Mouse (Mus musculus) CH12.LX (cell line): ENCODE measurements around the gene Slc7a6. TPM values are rescaled to one million over a fixed set of nuclear protein-coding genes. Genes with fewer than 3 reads are reported as not detected.

Source experiments
- DNase-seq: peaks from one replicate; pipeline ENCODE4 v3.0.0-alpha.2; 2013; ENCODE audit errors: extremely low read depth
- H3K27ac ChIP-seq: 2 replicates; pipeline ENCODE4 v1.5.1; 2012; ENCODE audit warnings: low read depth, mild to moderate bottlenecking, control low read depth, moderate library complexity; ENCODE audit not compliant: insufficient read depth
- H3K27me3 ChIP-seq: replicated peaks from 2 replicates; pipeline ENCODE3; 2012; ENCODE audit warnings: inconsistent platforms
- H3K36me3 ChIP-seq, 2 experiments: replicated peaks in 1 of 2; 2 replicates each; pipeline versions ENCODE3 to v1.6.1; 2012; ENCODE audit warnings: inconsistent platforms in 1 of 2, low read length in 1 of 2, mild to moderate bottlenecking in 1 of 2, mixed read lengths in 1 of 2, moderate library complexity in 1 of 2; ENCODE audit not compliant: control insufficient read depth in 1 of 2, insufficient read depth in 1 of 2
- H3K4me1 ChIP-seq, 2 experiments: 2 replicates each; pipeline ENCODE4 v1.6.1; 2012; ENCODE audit warnings: inconsistent platforms in 1 of 2, moderate library complexity in 1 of 2; ENCODE audit not compliant: insufficient read depth in 2 of 2, control insufficient read depth in 1 of 2
- H3K4me2 ChIP-seq: 2 replicates; pipeline ENCODE4 v1.6.1; 2012; ENCODE audit warnings: low read depth, mild to moderate bottlenecking, control low read depth; ENCODE audit not compliant: poor library complexity, insufficient read depth, severe bottlenecking
- H3K4me3 ChIP-seq, 3 experiments: fragments of 150-350 bp in 1 of 3; sonication (generic) in 1 of 3; replicated peaks in 1 of 3; 2 replicates each; pipeline versions ENCODE3 to v1.5.1; 2011 to 2012; ENCODE audit warnings: low read depth in 2 of 3, low read length in 2 of 3, mild to moderate bottlenecking in 2 of 3, moderate library complexity in 2 of 3, control low read depth in 1 of 3, improper control_type of control experiment in 1 of 3, inconsistent platforms in 1 of 3, mixed read lengths in 1 of 3; ENCODE audit not compliant: poor library complexity in 1 of 3
- H3K79me2 ChIP-seq: replicated peaks from 2 replicates; pipeline ENCODE4 v1.6.1; 2012; ENCODE audit warnings: mild to moderate bottlenecking, moderate library complexity; ENCODE audit not compliant: control insufficient read depth, poor library complexity, insufficient read depth, severe bottlenecking; ENCODE audit errors: extremely low read depth
- H3K9ac ChIP-seq: 2 replicates; pipeline ENCODE4 v1.6.1; 2012; ENCODE audit warnings: low read depth, mild to moderate bottlenecking, control low read depth, moderate library complexity; ENCODE audit not compliant: insufficient read depth
- H3K9me3 ChIP-seq: replicated peaks from 2 replicates; pipeline ENCODE3; 2012; ENCODE audit warnings: low read length, inconsistent platforms, mixed read lengths
- CHD1 ChIP-seq: IDR thresholded peaks from 2 replicates; pipeline ENCODE4 v1.6.1; 2012; ENCODE audit warnings: low read depth, low read length, improper control_type of control experiment, inconsistent platforms
- CTCF ChIP-seq, 2 experiments: IDR thresholded peaks in 1 of 2; conservative IDR thresholded peaks in 1 of 2; 2 replicates each; pipeline ENCODE4 v1.5.1; 2011 to 2012; ENCODE audit warnings: low read depth in 2 of 2, low read length in 2 of 2, improper control_type of control experiment in 1 of 2, inconsistent platforms in 1 of 2, mild to moderate bottlenecking in 1 of 2, moderate library complexity in 1 of 2
- ELF1 ChIP-seq: IDR thresholded peaks from 2 replicates; pipeline ENCODE4 v1.6.1; 2014; ENCODE audit warnings: low read depth, mild to moderate bottlenecking, inconsistent platforms, low read length, improper control_type of control experiment
- EP300 ChIP-seq: IDR thresholded peaks from 2 replicates; pipeline ENCODE4 v1.6.1; 2011; ENCODE audit warnings: low read length, improper control_type of control experiment
- HCFC1 ChIP-seq: IDR thresholded peaks from 2 replicates; pipeline ENCODE4 v1.6.1; 2012; ENCODE audit warnings: low read depth, mild to moderate bottlenecking, inconsistent platforms, low read length, improper control_type of control experiment
- IRF4 ChIP-seq: IDR thresholded peaks from 2 replicates; pipeline ENCODE4 v1.6.1; 2014; ENCODE audit warnings: low read depth, mild to moderate bottlenecking, inconsistent platforms, low read length, improper control_type of control experiment
- MEF2A ChIP-seq: IDR thresholded peaks from 2 replicates; pipeline ENCODE4 v1.6.1; 2014; ENCODE audit warnings: low read depth, mild to moderate bottlenecking, inconsistent platforms, low read length, improper control_type of control experiment, borderline replicate concordance
- MXI1 ChIP-seq: IDR thresholded peaks from 2 replicates; pipeline ENCODE4 v1.6.1; 2011; ENCODE audit warnings: mild to moderate bottlenecking, low read depth, low read length, improper control_type of control experiment
- MYC ChIP-seq: IDR thresholded peaks from 2 replicates; pipeline ENCODE4 v1.6.1; 2011; ENCODE audit warnings: low read depth, mild to moderate bottlenecking, improper control_type of control experiment, low read length
- NELFE ChIP-seq: IDR thresholded peaks from 2 replicates; pipeline ENCODE4 v1.6.1; 2011; ENCODE audit warnings: low read depth, low read length, improper control_type of control experiment
- POLR2AphosphoS2 ChIP-seq: IDR thresholded peaks from 2 replicates; pipeline ENCODE4 v1.6.1; 2011; ENCODE audit warnings: low read depth, low read length, improper control_type of control experiment
- RAD21 ChIP-seq: IDR thresholded peaks from 2 replicates; pipeline ENCODE4 v1.6.1; 2011; ENCODE audit warnings: low read depth, mild to moderate bottlenecking, low read length, improper control_type of control experiment, moderate library complexity
- RCOR1 ChIP-seq: conservative IDR thresholded peaks from 2 replicates; pipeline ENCODE4 v1.6.1; 2012; ENCODE audit warnings: low read depth, mild to moderate bottlenecking, inconsistent platforms, low read length, improper control_type of control experiment
- SIN3A ChIP-seq: IDR thresholded peaks from 2 replicates; pipeline ENCODE4 v1.6.1; 2012; ENCODE audit warnings: low read length, improper control_type of control experiment, inconsistent platforms
- TBP ChIP-seq: conservative IDR thresholded peaks from 2 replicates; pipeline ENCODE4 v1.6.1; 2011; ENCODE audit warnings: low read depth, low read length, improper control_type of control experiment
- TCF12 ChIP-seq: IDR thresholded peaks from 2 replicates; pipeline ENCODE4 v1.6.1; 2014; ENCODE audit warnings: low read depth, mild to moderate bottlenecking, inconsistent platforms, low read length, improper control_type of control experiment
- UBTF ChIP-seq: IDR thresholded peaks from 2 replicates; pipeline ENCODE4 v1.6.1; 2012; ENCODE audit warnings: low read depth, mild to moderate bottlenecking, inconsistent platforms, low read length, improper control_type of control experiment, moderate library complexity
- USF2 ChIP-seq: conservative IDR thresholded peaks from 2 replicates; pipeline ENCODE4 v1.6.1; 2011; ENCODE audit warnings: low read depth, low read length, improper control_type of control experiment
- ZC3H11A ChIP-seq: IDR thresholded peaks from 2 replicates; pipeline ENCODE4 v1.6.1; 2012; ENCODE audit warnings: low read depth, mild to moderate bottlenecking, inconsistent platforms, low read length, improper control_type of control experiment
- ZNF384 ChIP-seq: IDR thresholded peaks from 2 replicates; pipeline ENCODE4 v1.6.1; 2012; ENCODE audit warnings: low read depth, low read length, improper control_type of control experiment, inconsistent platforms
- dilution Hi-C: fragments of 300-500 bp; cut with MboI; formaldehyde crosslinking; loops from 2 replicates; pipeline ENCODE4 v1.14.3; 2020; ENCODE audit warnings: low sequenced_read_pairs; ENCODE audit not compliant: extremely low pct_unique_long_range_greater_than_20kb, extremely low pct_ligation_motif_present
- in situ Hi-C: fragments of 300-500 bp; cut with MboI; formaldehyde crosslinking; loops from 3 replicates; pipeline ENCODE4 v1.14.3; 2019; ENCODE audit warnings: low sequenced_read_pairs, low pct_ligation_motif_present, low pct_unique_long_range_greater_than_20kb, mixed read lengths
- polyA plus RNA-seq: library from polyadenylated mRNA; unstranded; fragments of >175 nt; gene quantifications from 2 replicates; pipeline ENCODE4 v1.2.1, GENCODE M21; 2012; ENCODE audit warnings: low read depth; ENCODE audit not compliant: insufficient read length
- total RNA-seq, 2 experiments: library from RNA; depleted of rRNA; stranded (reverse); fragments of 300-350 nt in 1 of 2; fragments of >200 nt in 1 of 2; gene quantifications; 2 replicates each; pipeline ENCODE4 v1.2.3; 2012 to 2014

The Slc7a6 gene
- total and polyA plus RNA-seq, 3 experiments: 24.2 to 61.8 (median 32.6) TPM

DNA sequence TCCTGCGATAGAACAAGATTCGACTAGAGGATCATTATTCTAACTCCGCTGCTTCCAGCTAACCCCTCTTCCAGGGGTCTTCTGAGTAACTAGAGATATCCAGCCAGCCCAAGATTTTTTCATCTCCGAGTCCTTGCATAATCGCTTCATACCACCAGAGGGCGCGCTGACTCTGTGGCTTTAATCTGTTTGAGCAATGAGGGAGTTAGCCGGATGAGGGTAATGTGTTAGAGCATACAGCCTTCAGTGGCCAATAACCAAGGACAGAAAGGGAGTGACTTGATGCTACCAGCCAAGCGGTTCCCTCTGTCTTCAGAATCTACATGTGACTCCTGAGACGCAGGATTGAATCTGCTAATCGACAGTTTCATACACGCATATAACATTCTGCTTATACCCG is 27.9 kb upstream of the Slc7a6 start (continued):
- TF ChIP-seq TCF12: no peak
- peak; percentile 89 to 97 for TF ChIP-seq CTCF (conservative IDR thresholded peaks at IDR 0.05 in 1 of 2, IDR thresholded peaks at IDR 0.05 in 1 of 2; ENCODE audit: low read depth in 2 of 2, low read length in 2 of 2)
- 0 out of 2 replicates have a peak, but pooled peaks have one; percentile 3 for TF ChIP-seq ZC3H11A
- no peak for TF ChIP-seq TBP
- TF ChIP-seq ZNF384: peak; percentile 33; the same call in 1 of the 2 replicates
- no peak for TF ChIP-seq MXI1

- Histone ChIP-seq H3K79me2 (no peaks in the 10 kb centered on the region), H3K27me3 (no peaks in the 10 kb centered on the region), H3K4me3 (no peak overlapping the region), H3K4me1 (peaks cover 3 to 8% of the 10 kb centered on the region in 2 experiments; a peak in 2 of 4 replicates), H3K4me2 (no peak overlapping the region), H3K27ac (no peak overlapping the region), H3K36me3 (no peaks in the 10 kb centered on the region), H3K9me3 (no peaks in the 10 kb centered on the region), H3K9ac (no peak overlapping the region)
- dilution Hi-C loops: no loop called here
- no peak for TF ChIP-seq CTCF (conservative IDR thresholded peaks at IDR 0.05 in 1 of 2, IDR thresholded peaks at IDR 0.05 in 1 of 2; ENCODE audit: low read depth in 2 of 2, low read length in 2 of 2)
- TF ChIP-seq USF2: no peak
- TF ChIP-seq MXI1: no peak
- no peak for TF ChIP-seq RAD21
- no peak for TF ChIP-seq UBTF
- TF ChIP-seq ZNF384: no peak
- TF ChIP-seq MYC: no peak
- no peak for TF ChIP-seq SIN3A
- TF ChIP-seq NELFE: no peak
- no peak for TF ChIP-seq EP300
- TF ChIP-seq ELF1: no peak
- in situ Hi-C loops: loop anchor here (10.0 kb wide), 1 partner anchor 259 kb away; no protein-coding TSS in a partner anchor
- DNase-seq: no peak
Observed at GRCm38 (mm10) chr8:106145331-106145730, 23.3 kb upstream of the Slc7a6 start.

DNA sequence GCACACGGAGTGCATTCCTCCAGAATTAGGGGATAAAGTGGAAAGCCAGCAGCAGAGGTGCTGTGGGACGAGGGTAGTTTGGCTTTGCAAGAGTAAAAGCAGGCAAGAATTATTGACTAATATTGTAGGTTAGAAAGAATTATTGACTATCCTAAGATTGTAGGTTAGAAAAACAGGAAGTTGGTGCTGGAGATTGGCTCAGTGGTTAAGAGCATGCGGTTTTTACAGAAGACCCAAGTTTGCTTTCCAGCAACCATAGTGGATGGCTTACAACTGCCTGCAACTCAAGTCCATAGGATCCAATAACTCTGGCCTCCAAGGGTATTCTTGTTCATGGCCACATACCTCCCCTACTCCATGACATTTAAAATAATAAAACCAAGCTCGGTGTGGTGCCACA is 22.6 kb upstream of the Slc7a6 start:
- Histone ChIP-seq H3K4me2 (no peak overlapping the region), H3K9ac (no peak overlapping the region), H3K4me3 (no peak overlapping the region), H3K4me1 (peaks cover 7 to 9% of the 10 kb centered on the region in 2 experiments; a peak in 3 of 4 replicates), H3K9me3 (no peaks in the 10 kb centered on the region), H3K27ac (no peak overlapping the region), H3K79me2 (no peaks in the 10 kb centered on the region), H3K36me3 (no peaks in the 10 kb centered on the region), H3K27me3 (no peaks in the 10 kb centered on the region)
- TF ChIP-seq RCOR1: no peak
- TF ChIP-seq POLR2AphosphoS2: no peak
- no peak for TF ChIP-seq MEF2A
- no peak for TF ChIP-seq TBP
- TF ChIP-seq CHD1: no peak
- TF ChIP-seq HCFC1: no peak
- no peak for TF ChIP-seq UBTF
- TF ChIP-seq IRF4: no peak
- no peak for DNase-seq
- in situ Hi-C loops: loop anchor here (10.0 kb wide), 1 partner anchor 259 kb away; no protein-coding TSS in a partner anchor
- dilution Hi-C loops: no loop called here
